Mouse (Mus musculus) retina, adult 2 months (tissue): ENCODE results near the gene Pstpip1.

Experiments
- DNase-seq: peaks from one replicate; pipeline ENCODE4 v3.0.0-alpha.2; 2012; ENCODE audit warnings: low read depth, low spot score

The Pstpip1 gene

DNA sequence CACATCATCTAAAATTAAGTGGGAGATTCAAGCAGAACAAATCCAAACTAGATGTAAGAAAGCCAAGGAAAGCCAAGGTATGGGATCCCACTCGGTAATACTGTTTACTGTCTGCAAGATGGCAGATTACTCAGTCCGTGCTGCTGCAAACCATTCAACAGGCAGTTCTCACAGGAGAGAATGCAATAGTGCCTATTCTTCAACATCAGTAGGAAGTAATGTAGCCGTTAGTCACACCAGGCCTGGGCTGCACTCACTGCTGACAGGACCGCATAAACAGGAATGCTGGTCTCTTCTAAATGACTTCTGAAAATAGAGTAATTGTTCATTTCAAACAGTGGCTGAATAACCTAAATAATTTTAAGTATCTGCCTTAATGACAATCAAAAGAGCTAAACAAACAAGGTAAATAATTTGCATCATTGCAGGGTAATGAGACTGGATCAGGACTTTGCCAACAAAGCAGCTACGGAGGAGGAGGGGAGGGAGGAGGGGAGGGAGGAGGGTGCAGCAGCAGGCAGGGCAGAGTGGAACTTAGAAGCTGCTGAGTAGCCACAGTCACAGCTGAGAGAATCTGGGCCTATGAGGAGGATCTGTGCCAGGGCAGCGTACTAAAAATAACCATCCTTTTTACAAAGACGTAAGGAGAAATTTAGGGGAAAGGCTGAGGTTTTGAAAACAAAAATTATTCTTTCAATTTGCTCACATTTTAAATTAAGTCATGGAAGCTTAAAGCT is 62.2 kb downstream of the Pstpip1 start:
- DNase-seq: no peak

DNA sequence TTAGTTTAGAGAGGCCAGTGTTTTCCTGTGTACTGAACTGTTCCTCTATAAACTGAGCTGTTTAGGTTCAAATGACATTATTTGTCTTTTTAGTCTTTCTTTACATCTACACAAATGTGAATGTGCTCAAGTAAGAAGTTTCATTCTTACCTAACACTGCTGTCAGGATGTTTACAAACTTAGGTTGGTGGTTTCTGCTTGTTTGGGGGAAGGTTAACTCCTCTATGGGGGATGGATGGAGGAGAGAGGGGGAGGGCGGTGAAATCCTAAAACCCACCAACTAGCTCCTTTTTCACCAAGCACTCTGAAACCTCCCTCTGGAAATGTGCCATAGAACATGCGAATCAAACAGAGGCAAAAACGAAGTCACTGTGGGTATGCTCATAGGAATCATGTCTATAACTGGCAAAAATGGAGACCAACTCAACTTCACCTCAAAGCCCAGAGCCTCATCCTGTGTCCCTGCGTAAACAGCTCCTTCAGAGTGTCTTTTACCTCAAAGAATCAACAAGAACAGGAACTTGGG is 62.8 kb downstream of the Pstpip1 start:
- no peak for DNase-seq

DNA sequence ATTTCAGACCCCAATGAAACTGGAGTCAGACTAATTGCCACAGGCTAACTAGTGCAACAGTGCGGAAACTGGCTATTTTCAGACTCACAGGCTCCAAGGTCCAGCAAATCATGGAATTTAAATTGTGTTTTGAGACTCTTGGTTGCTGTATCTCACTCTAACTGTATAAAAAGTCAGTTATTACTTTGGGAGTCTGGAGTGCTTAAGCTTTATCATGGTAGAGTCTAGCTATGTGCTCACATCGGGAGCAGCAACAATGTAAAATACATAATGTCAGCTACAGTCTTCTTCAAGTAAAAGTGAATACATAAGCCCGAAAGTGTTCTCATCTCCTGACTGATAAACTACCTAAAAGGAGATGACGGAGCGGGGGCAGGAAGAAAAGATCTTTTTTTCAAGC is 64.8 kb downstream of the Pstpip1 start:
- no peak for DNase-seq

DNA sequence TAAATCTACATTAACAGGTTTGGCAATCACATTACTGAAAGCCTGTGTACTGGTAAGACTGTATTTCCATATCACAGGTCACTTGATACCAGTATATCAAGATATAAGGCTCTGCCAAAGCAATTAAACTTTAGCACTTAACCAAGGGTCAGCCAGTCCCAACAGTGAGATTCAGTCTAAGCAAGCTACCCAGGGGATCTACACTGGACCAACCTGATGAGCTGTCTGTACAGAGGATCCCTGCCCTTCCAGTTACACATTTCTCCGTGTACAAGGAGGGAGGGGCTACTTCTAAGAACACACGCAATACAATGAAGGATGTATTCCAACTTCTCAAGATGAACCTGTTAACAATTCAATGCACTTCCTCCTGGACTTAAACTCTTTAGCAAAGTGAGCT is 68.3 kb downstream of the Pstpip1 start:
- DNase-seq: no peak

DNA sequence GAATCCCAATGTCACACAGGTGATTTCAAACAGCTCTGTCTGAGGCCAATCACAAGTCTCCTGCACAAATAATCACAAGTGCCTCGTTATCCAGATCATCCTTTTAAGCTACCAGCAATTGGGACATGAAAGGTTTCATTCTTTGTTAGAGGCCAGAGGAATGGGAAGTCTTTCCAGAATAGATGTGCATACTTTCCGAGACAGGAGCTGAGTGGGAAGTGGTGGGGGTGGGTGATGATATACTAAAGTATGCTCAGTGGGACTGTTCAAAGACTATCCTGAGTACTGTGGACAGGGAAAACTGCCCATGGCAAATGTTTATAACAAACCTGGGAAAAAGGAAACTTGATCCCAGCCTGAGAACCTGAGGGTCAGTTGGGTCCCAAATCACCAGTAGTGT is 69.7 kb downstream of the Pstpip1 start:
- no peak for DNase-seq

DNA sequence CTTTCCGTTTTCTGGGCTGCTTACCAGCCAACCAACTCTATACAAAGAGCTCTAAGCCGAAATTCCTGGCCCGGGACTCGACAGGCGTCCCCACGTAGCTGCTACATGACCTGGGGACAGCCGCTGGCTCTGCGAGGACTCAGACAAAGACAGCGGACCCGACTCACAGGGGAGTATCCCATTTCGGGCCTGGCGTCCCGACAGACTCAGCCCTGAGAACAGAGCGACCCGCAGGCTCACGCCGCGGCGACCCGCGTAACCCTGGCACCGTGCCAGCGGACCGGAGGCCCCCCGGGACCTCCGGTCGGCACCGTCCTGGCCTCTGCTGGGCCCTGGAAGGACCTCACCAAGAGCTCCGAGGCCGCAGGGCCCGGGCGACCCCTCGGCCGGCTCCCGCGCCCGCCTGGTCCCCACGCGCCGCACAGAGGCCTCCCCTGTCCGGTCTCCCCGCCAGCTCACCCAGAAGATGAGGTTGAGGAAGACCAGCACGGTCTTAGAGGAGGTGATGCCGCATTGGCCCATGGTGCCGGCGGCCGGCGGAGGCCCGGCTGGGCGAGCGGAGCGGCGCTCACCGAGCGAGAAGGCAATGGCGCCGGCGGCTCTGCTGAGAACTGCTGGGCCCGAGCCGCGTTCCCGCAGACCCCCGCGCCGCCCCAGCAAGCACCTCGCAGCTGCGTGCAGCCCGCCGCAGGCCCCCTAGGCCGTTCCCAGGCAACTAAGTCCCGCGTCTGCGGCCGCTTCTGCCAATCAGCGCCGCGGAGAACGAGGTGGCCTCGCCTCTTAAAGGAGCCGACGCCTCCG is 70.8 kb downstream of the Pstpip1 start:
- peak; percentile 70 for DNase-seq

DNA sequence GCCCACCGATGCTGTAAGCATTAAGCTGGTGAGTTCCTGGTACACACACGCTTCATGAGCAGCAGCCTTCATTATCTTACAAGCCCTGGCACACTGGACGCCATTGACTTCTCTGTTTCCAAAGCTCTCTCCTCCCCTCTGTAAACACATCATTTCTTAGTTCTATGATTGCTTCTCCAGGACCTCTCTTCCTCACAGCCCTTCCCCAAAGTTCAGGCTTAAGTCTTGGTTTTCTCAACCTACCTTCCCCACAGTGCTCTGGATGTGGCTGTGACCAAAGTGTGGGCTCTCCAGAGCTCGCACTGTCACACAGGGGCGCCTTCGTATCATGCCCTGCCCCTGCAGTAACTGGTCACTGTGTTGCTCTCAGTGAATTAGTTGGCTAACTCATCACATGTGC is 75.6 kb downstream of the Pstpip1 start, which contains the start of gene Tspan3:
Gene Tspan3 (minus strand): TSS at position 101 of the 400 bp plus-strand sequence.
- DNase-seq: no peak

DNA sequence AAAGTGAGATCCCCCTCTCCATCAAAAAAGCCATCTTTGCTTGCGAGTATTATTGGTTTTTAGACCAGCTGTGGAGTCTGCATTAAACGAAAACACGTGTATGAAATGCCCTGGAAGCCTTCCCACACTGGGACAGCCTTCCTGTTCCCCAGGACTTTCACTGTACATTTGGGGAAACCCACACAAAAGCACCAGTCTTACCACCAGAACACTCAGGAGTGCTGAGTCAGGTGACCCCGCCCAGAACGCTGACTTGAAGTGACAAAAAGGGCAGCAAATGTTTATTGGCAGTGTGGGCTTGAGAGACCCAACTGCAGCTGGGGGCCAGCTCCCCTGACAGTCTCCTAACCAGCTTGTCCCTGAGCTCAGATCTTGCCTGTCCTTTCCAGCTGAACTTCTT is 76.4 kb downstream of the Pstpip1 start:
- no peak for DNase-seq

DNA sequence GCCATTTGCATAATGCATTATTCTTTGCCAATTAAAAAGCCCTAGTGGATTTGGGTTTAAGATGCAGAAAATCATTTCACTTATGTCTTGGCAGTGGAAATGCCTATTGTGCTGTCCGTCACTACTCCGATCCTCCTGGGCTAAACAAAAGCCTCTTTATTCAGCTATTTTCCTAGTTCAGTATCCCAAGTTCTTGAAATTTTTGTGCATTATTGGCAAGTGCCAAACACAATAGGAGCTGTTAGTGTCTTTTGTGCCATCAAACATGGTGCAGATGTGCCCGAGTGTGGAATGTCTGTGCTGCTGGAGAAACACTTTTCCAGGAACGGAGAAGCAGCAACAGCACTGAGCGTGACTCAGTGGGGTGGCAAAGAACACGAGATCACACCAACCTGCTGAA is 77.9 kb downstream of the Pstpip1 start:
- DNase-seq: no peak

DNA sequence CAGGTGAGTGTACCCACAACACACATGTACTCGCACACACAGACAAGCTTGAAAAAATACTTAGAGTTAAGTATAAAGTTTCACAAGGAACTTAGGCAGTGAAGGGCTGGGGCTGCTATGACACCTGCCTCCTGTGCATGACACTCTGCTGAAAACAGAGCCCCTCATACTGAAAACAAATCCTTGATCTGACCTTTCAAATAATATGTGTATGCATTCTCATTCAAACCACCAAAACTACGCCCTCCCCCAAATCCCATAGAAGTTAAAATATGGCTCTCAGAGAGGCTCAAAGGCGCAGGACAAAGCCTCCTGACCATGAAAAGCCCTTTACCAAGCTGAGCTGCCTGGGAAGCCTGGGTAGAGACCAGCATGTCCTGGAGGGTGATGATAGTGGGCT is 85.6 kb downstream of the Pstpip1 start:
- DNase-seq: no peak

DNA sequence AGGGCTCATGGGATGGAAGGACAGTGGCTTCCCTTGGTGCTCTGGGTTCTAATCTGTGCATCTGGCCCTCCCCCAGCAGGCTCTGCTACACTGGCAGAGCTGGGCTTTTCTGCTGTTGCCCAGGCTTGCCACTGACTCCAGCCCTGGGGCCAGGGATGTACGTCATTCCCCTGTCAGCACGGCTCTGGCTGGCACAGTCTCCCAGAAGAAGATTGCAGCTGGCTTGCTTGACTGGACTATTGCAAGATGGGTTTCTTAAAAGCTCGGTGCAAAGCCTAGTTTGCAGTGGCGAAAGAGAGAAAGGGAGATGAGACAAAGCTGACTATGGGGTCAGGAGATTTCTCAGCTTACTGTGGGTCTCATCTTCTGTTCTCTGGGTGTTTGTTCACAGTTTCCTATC is 87.6 kb downstream of the Pstpip1 start:
- no peak for DNase-seq
